Mouse (Mus musculus): ENCODE results near the gene Nadk2.

DNA sequence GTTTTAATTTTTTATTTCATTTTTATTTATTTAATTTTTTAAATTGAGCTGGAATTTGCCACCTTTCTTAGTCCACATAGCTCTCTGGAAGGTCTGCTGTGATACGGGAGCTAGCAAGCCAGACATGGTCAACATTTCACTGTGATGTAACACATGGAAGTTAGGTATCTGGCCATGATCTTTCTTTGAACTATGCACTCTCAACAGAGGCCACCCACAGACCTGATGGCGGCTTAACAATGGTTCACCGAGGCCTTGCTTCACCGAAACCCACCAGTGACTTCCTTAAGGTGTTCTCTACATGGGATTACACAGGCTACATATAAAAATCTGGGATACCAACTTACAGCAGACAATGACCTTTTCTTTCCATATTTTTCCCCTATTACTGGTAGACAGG is 43.1 kb downstream of the Nadk2 start:
- TF ChIP-seq CTCF (IDR thresholded peaks at IDR 0.05) (no peak), POLR2A (IDR thresholded peaks at IDR 0.05; ENCODE audit: insufficient read depth, low read depth, low read length) (no peak)

All from heart, adult 2 months (tissue).